Mouse (Mus musculus): Measurements from ENCODE around the gene Rps3a1. TPM values are rescaled to one million over a fixed set of nuclear protein-coding genes. Genes with fewer than 3 reads are reported as not detected.
"Not testable (repeated sequence)": the region's sequence is repeated elsewhere in the genome, so short reads cannot be mapped to it uniquely, and the experiment has no call there.

The Rps3a1 gene
- total RNA-seq, 2 experiments from 2014 or later: 373 to 374 TPM

- no peak for DNase-seq (ENCODE audit: low spot score in 2 of 2)
These were observed 23.1 kb downstream of the Rps3a1 start for GRCm38 (mm10) chr3:86119237-86119932.

GRCm38 (mm10) chr3:86116951-86117350, 25.6 kb downstream of the Rps3a1 start:
- DNase-seq (ENCODE audit: low spot score in 2 of 2): no peak

- peak; percentile 38 to 40 for DNase-seq (ENCODE audit: low spot score in 2 of 2)
These were observed 27.7 kb downstream of the Rps3a1 start for GRCm38 (mm10) chr3:86114659-86115338.

GRCm38 (mm10) chr3:86112766-86113165, 29.7 kb downstream of the Rps3a1 start:
- no peak for DNase-seq (ENCODE audit: low spot score in 2 of 2)

GRCm38 (mm10) chr3:86110077-86110476, 32.4 kb downstream of the Rps3a1 start:
- no peak for DNase-seq (ENCODE audit: low spot score in 2 of 2)

GRCm38 (mm10) chr3:86109099-86109498, 33.4 kb downstream of the Rps3a1 start:
- no peak for DNase-seq (ENCODE audit: low spot score in 2 of 2)

- DNase-seq (ENCODE audit: low spot score in 2 of 2): no peak
These were observed 33.9 kb downstream of the Rps3a1 start for GRCm38 (mm10) chr3:86108576-86108975.

GRCm38 (mm10) chr3:86107637-86108539, 34.6 kb downstream of the Rps3a1 start:
- no peak for DNase-seq (ENCODE audit: low spot score in 2 of 2)

GRCm38 (mm10) chr3:86106086-86106632, 36.3 kb downstream of the Rps3a1 start:
- no peak for DNase-seq (ENCODE audit: low spot score in 2 of 2)

GRCm38 (mm10) chr3:86104909-86105308, 37.6 kb downstream of the Rps3a1 start:
- DNase-seq (ENCODE audit: low spot score in 2 of 2): no peak

GRCm38 (mm10) chr3:86104433-86104832, 38.1 kb downstream of the Rps3a1 start:
- not testable (repeated sequence) for DNase-seq (ENCODE audit: low spot score in 2 of 2)

GRCm38 (mm10) chr3:86103449-86104291, 38.8 kb downstream of the Rps3a1 start:
- no peak for DNase-seq (ENCODE audit: low spot score in 2 of 2)

GRCm38 (mm10) chr3:86101956-86102355, 40.5 kb downstream of the Rps3a1 start:
- no peak for DNase-seq (ENCODE audit: low spot score in 2 of 2)

- no peak for DNase-seq (ENCODE audit: low spot score in 2 of 2)
These were observed 48.6 kb downstream of the Rps3a1 start for GRCm38 (mm10) chr3:86093907-86094306.

GRCm38 (mm10) chr3:86093213-86093845, 49.2 kb downstream of the Rps3a1 start:
- no peak for DNase-seq (ENCODE audit: low spot score in 2 of 2)

Other genes starting within 250 kb of the Rps3a1 start
- gene Sh3d19, start 171.6 kb downstream of the Rps3a1 start, total RNA-seq (2021): 10 to 100 TPM; 40.6 to 42.5 TPM
- not detected for gene Prss48, start 140.2 kb downstream of the Rps3a1 start, total RNA-seq (2021)
- 10 to 100 TPM; 22.2 to 26.6 TPM for gene Lrba, start 82.0 kb upstream of the Rps3a1 start, total RNA-seq (2021)

All from layer of hippocampus, postnatal 14 days (tissue).